Mouse (Mus musculus) layer of hippocampus, adult 11-12 months (tissue): ENCODE data around the gene Kif13a.

Experiments
- DNase-seq: peaks from one replicate; pipeline ENCODE4 v3.0.0; 2022; ENCODE audit warnings: low spot score

The Kif13a gene

GRCm38 (mm10) chr13:46838551-46838950, 91.1 kb downstream of the Kif13a start:
- peak; percentile 32 for DNase-seq

- no peak for DNase-seq
Measured at GRCm38 (mm10) chr13:46835351-46835750, 94.3 kb downstream of the Kif13a start.

DNA sequence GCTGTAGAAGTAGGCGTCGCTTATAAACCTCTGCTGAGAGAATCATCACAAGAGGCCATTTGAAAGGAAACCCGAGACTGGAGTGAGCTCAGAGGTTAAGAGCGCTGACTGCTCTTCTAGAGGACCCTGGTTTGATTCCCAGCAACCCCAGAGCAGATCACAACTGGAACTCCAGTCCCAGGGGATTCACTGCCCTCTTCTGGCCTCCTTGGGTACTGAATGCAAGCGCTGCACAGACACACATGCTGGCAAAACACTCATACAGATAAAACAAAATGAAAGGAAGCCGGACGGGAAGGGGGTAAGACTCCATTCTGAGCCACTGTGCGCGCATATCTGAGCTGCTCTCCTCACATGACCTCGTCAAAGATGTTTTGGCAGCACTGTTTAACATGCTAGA, 94.9 kb downstream of the Kif13a start:
- DNase-seq: no peak

- no peak for DNase-seq
Measured at GRCm38 (mm10) chr13:46833586-46833985, 96.1 kb downstream of the Kif13a start.

DNA sequence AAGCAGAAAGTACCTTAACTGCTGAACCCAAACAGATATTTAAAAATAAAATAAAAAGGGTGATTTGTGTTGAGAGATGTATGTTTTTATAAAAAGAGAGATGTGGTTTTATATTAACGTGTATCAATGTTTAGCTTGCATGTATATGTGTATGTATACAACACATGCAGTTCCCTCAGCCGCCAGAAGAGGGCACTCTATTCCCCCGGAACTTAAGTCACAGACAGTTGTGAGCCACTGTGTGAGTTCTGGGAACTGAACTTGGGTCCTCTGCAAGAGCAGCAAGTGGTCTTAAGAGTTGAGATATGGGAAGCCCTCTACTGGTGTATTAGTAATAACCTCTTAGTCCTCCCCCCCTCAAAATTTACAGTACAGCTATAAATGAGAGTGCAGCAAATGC, 96.7 kb downstream of the Kif13a start:
- no peak for DNase-seq

GRCm38 (mm10) chr13:46823271-46823670, 106.4 kb downstream of the Kif13a start:
- DNase-seq: no peak

DNA sequence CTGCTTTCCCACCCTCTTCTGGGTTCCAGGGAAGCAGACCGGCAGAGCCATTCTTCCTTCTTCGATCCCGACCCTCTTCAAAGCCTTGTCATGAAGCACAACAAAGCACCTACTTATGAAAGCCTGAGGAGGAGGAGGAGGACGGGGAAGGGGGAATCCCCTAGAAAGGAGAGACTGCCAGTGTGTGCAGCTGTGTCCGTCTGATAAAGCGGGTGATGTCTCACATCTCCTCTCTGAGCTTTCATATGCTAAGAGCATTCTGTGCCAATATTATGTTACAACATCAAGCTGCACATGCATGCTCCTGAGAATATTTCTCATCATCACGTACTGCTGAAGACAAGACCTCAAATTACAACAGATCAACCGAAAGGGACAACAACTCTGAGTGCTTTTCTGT, 107.5 kb downstream of the Kif13a start:
- DNase-seq: no peak

DNA sequence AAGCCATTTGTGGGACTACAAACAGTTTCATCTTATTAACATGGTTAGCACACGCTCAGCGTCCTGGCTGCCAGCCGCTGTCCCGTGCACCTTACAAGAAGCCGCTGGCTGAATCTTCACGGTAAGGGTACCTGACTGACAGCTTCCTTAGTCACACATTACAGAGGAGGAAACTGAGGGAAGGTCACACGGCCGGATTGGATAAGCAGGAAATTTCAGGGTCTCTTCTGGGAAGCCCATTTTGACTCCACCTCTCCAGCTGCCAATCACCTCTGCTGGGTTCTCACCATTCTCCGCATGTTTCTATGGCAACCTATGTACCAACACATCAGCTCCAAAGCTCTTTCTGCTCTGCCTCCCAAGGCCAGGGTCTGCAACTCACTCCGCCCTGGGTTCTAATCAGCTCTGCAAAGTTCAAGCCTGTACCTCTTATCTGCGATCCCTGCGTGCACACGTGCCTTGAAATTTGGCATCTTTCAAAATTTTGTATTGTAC, 109.9 kb downstream of the Kif13a start:
- no peak for DNase-seq

GRCm38 (mm10) chr13:46819202-46819728, 110.4 kb downstream of the Kif13a start:
- no peak for DNase-seq

DNA sequence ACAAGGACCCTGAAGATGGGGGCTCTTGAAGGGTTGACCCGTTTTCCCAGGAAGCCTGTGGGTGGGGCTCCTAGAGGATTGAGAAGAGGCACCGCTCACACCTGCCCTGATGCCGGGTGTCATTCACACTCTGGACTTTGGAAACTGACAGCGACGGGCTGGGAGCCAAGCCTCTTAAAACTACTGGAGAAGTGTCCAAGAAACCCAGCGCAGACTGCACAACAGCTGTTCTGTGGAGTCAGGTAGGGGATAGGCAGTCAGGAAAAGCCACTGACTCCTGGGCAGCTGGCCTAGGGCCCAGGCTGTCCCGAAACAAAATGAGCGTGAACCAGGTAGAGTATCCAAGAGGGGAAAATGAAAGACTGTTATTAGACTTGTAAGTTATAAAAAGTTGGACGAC, 111.3 kb downstream of the Kif13a start:
- DNase-seq: no peak

- DNase-seq: peak; percentile 29
Measured at GRCm38 (mm10) chr13:46812648-46813184, 117.0 kb downstream of the Kif13a start.

GRCm38 (mm10) chr13:46811696-46812095, 118.0 kb downstream of the Kif13a start:
- no peak for DNase-seq

DNA sequence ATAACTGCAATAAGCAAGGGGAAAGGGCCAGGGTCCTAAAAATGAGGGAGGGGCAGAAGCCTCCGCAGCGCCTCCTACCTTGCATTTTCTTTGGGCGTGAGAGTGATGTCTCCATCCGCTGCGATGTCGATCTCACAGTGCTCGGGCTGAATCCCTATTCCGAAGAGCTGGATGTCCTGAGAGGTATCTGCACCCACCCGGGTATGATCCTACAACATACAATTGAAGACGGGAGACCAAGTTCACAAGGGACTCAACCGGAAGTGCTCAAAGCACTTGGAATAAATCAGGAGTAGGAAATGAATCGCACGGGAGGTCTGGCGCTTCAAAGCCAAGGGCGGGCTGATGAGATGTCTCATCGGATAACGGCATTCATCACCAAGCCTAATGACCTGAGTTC, 119.1 kb downstream of the Kif13a start:
- DNase-seq: no peak

GRCm38 (mm10) chr13:46810098-46810497, 119.6 kb downstream of the Kif13a start:
- DNase-seq: peak; percentile 37

DNA sequence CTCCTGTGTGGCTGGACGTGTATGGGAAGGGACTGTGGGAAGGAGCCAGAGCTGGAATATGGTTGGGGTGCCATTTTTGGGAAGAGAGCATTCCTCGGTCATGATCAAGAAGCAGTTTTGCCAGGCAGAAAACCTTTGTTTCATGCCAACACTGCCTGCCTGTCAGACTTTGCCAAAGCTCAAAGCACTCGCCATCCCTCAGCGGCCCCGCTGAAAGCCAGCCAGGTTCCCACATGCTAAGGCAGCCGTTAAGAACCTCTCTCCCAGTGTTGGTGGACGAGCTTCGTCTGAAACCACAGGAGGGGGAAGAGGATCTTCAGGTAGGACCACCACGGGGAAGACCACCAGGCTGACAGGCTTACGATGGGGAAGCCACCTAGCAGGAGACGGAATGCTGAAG, 121.8 kb downstream of the Kif13a start:
- no peak for DNase-seq

DNA sequence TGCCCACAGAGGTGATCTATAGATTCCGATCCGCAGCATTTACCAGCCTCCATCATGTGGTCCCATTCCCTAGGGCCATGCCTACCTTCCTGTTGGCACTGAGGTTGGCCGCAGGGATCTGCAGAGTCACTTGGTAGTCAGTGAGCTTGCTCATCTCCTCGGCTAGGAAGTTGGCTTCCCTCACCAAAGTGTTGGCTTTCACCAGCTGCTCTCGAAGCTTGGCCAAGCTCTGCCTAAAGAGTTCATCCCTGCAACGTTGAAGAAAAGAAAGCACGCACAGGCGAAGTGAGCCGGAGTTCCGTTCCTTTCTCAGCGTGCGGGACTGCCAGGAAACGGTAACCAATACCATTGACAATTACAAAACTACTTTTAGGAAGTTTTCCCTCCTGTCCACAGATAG, 128.5 kb downstream of the Kif13a start:
- no peak for DNase-seq

DNA sequence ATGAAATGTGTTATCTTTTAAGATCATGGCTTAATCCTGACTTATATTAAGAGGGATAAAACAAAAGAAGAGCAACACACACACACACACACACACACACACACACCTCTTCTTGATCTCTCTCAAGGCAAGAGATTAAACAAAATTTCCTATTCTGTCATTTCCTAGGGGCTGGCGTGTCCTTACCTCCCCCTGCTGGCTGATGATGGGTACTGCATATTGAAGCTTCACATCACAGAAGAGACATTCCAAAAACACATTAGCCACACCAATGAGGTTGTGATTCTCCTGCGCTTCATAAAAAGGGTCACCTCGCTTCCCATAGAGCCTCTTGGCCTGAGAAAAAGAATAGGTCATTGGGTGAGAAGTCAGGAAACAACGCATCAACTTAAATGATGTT, 131.5 kb downstream of the Kif13a start:
- DNase-seq: no peak

DNA sequence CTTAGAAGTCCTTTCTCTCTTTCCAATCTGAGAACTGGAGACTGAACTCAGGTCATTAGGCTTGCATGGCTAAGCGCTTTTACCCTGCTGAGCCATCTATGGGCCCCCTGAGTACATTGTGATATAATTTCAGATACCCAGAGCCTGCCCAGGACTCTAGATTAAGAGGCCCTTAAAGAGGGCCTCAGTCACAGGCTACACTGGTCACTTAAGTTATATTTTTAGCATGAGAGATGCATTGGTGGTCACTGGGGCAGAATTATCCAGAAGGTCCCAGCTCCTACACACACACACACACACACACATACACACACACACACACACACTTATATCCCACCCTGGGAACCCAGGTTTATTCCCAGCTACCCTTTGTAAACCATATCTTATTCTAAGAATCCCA, 133.3 kb downstream of the Kif13a start:
- DNase-seq: no peak

- no peak for DNase-seq
Measured at GRCm38 (mm10) chr13:46793824-46794223, 135.8 kb downstream of the Kif13a start.

- no peak for DNase-seq
Measured at GRCm38 (mm10) chr13:46788452-46788851, 141.2 kb downstream of the Kif13a start.

DNA sequence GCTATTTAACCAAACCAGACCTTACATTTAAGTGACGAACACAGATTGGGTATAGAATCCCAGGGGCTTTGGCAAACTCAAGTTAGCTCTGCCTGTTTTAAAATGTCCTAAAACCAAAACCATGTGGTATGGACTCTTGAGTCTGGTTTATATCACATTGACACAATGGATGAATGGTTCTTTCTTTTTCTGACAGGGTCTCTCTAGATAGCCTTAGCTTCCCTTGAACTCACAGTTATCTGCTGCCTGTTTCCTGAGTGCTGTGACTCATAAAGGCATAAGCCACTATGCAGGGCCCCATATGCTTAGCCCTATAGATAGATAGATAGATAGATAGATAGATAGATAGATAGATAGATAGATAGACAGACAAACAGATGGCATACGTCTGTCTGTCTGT, 142.8 kb downstream of the Kif13a start:
- no peak for DNase-seq

- no peak for DNase-seq
Measured at GRCm38 (mm10) chr13:46786064-46786561, 143.6 kb downstream of the Kif13a start.

DNA sequence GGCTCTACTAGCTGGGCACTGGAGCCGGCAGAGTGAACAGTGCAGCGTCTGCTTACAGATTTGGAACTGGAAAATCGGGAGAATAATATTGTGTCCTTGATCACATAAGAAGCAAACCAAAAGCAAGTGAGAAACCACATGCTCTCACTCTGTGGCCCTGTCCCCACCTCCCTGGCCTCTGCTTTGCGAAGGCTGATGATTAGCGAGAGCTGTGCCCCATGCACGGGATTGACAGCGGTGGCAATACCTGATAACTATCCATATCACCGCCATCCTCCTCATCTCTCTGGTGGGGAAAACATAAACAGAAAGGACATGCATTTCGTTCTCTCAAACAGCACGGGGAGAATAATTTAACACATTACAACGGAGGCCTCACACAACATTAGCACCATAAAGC, 149.3 kb downstream of the Kif13a start:
- DNase-seq: no peak

GRCm38 (mm10) chr13:46779831-46780230, 149.8 kb downstream of the Kif13a start:
- DNase-seq: no peak
